9 mouse cellular contexts compared by ENCODE assay signal in the genomic region with DNA sequence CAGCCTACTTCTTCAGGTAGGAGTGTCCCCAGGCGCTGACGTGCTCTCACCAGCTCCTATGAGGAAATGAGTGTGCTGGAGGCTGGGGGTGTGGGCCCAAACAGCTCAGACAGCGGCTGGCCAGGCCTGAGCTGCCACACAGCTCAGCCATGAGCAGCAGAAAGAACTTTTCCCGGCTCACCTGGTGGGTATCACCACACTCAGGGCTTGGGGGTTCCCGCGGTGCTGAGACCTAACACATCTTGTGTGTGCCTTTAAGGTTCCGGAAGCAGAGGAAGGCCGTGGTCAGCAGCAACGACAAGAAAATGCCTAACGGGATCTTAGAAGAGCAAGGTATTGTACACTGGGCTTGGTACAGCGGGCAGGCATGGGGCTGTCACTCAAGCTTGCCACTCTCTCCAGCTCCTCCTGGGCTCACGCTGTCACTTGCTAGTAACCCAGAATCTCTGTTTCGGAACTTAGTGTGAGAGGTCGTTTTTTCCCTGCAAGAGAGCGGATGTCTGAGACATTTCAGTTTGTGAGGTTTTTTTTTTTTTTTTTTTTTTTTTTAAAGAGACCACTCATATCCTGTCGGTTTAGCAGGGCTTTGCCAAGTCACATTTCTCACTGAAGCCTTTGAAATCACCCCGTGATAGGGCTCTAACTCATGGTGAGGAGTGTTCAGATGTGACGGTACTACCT.
DNase-seq lines count a peak whose midpoint lies in the region; ATAC-seq and TF ChIP-seq lines count a peak whose summit lies in the region.
"Had no signal": no experiment of that assay in that cellular context is flagged by ENCODE, and none has a peak within 500 bp of the region (broad histone marks: within the 10 kb centered on the region; RNA-seq: fewer than 3 reads in every experiment).

No protein-coding gene starts in this region.

- TF ChIP-seq CTCF in lung, embryonic 14.5 days (IDR thresholded peaks at IDR 0.05; ENCODE audit: low read depth), result no peak
- TF ChIP-seq CTCF in stomach, postnatal 0 days (IDR thresholded peaks at IDR 0.05; ENCODE audit: low read depth), result no peak

- peak overlapping the region; percentile 23 for H3K4me3 ChIP-seq in lung, embryonic 14.5 days (ENCODE audit: low read depth, low read length)
- H3K4me3 ChIP-seq in stomach, postnatal 0 days (ENCODE audit: low read depth, low read length), result peak overlapping the region; percentile 33
- no peak overlapping the region for H3K4me3 ChIP-seq in forebrain, embryonic 12.5 days (replicated peaks)
- H3K4me3 ChIP-seq: myocyte had no signal

- peak; percentile 50; the same call in 1 of the 2 replicates for ATAC-seq in lung, embryonic 14.5 days (ENCODE audit: insufficient read depth)
- ATAC-seq in stomach, postnatal 0 days (ENCODE audit: low FRiP score, low TSS enrichment), result peak; percentile 64
- ATAC-seq in forebrain, embryonic 12.5 days (ENCODE audit: low FRiP score), result no peak

- no peak for TF ChIP-seq EP300 in stomach, postnatal 0 days (optimal IDR thresholded peaks at IDR 0.05)

- WGBS in lung, embryonic 14.5 days, result 38% methylated on average over 18 of the region's 18 CpGs
- 30% methylated on average over 18 of the region's 18 CpGs for WGBS in stomach, postnatal 0 days
- whole genome bisulfite sequencing in forebrain, embryonic 12.5 days, result 70% methylated on average over 18 of the region's 18 CpGs

- DNase-seq in spleen, adult 18-20 months, result peak; percentile 45 to 56
- no peak for DNase-seq in spleen, adult 12 weeks (ENCODE audit: low spot score)
- peak; percentile 83 for DNase-seq in induced T-regulatory cell, adult 2 months (ENCODE audit: low read depth)
- DNase-seq in lung, embryonic 14.5 days, result peak; percentile 46
- DNase-seq in stomach, postnatal 0 days (ENCODE audit: low spot score), result peak; percentile 49
- no peak for DNase-seq in ovary, postnatal 36 days (ENCODE audit: low spot score)
- DNase-seq in gastrocnemius, postnatal 4 days (ENCODE audit: low spot score in 2 of 2), result no peak

- 0 out of 2 replicates have a peak, but pooled peaks cover 5% of the 10 kb centered on the region for H3K4me1 ChIP-seq in lung, embryonic 14.5 days (ENCODE audit: insufficient read depth)
- no peaks in the 10 kb centered on the region; the same call in 1 of the 2 replicates for H3K4me1 ChIP-seq in stomach, postnatal 0 days (replicated peaks; ENCODE audit: control insufficient read depth, insufficient read depth)
- H3K4me1 ChIP-seq in forebrain, embryonic 12.5 days, result no peaks in the 10 kb centered on the region

- H3K9me3 ChIP-seq in lung, embryonic 14.5 days (ENCODE audit: low read depth, low read length), result no peaks in the 10 kb centered on the region
- H3K9me3 ChIP-seq in stomach, postnatal 0 days (ENCODE audit: control insufficient read depth, low read length), result no peaks in the 10 kb centered on the region
- no peaks in the 10 kb centered on the region for H3K9me3 ChIP-seq in forebrain, embryonic 12.5 days

- no peaks in the 10 kb centered on the region for H3K27me3 ChIP-seq in lung, embryonic 14.5 days (ENCODE audit: insufficient read depth, low read length)
- H3K27me3 ChIP-seq in stomach, postnatal 0 days (ENCODE audit: control insufficient read depth, insufficient read depth, low read length), result no peaks in the 10 kb centered on the region
- no peaks in the 10 kb centered on the region for H3K27me3 ChIP-seq in forebrain, embryonic 12.5 days

- no peak overlapping the region for H3K27ac ChIP-seq in lung, embryonic 14.5 days (ENCODE audit: low read depth)
- peak overlapping the region; percentile 76 for H3K27ac ChIP-seq in stomach, postnatal 0 days (replicated peaks)
- no peak overlapping the region for H3K27ac ChIP-seq in forebrain, embryonic 12.5 days

- no peaks in the 10 kb centered on the region for H3K36me3 ChIP-seq in lung, embryonic 14.5 days (ENCODE audit: insufficient read depth)
- no peaks in the 10 kb centered on the region for H3K36me3 ChIP-seq in stomach, postnatal 0 days (ENCODE audit: control insufficient read depth, insufficient read depth, low read length)
- no peaks in the 10 kb centered on the region for H3K36me3 ChIP-seq in forebrain, embryonic 12.5 days (replicated peaks)

- peak overlapping the region; percentile 48 for H3K4me2 ChIP-seq in lung, embryonic 14.5 days
- H3K4me2 ChIP-seq in stomach, postnatal 0 days (replicated peaks; ENCODE audit: low read depth), result peak overlapping the region; percentile 31
- H3K4me2 ChIP-seq in forebrain, embryonic 12.5 days, result no peak overlapping the region

- H3K9ac ChIP-seq in lung, embryonic 14.5 days, result peak overlapping the region; percentile 18
- H3K9ac ChIP-seq in stomach, postnatal 0 days (ENCODE audit: low read length), result peak overlapping the region; percentile 47; the same call in 1 of the 2 replicates
- no peak overlapping the region for H3K9ac ChIP-seq in forebrain, embryonic 12.5 days

Comparison
In these comparisons a context has a peak if more than half of its experiments do, and no peak if none do; other contexts are left out.
1. DNase-seq: peak in spleen, adult 18-20 months (2 of 2), induced T-regulatory cell, adult 2 months (single experiment), lung, embryonic 14.5 days (single experiment) and stomach, postnatal 0 days (single experiment); none in spleen, adult 12 weeks (single experiment), ovary, postnatal 36 days (single experiment) and gastrocnemius, postnatal 4 days (0 of 2).